Mouse (Mus musculus) spleen, postnatal 4 days (tissue): ENCODE measurements around the gene Nnat.

ENCODE experiments used
- DNase-seq, 2 experiments: peaks; one replicate each; pipeline ENCODE4 v3.0.0; 2022; ENCODE audit warnings: low spot score in 2 of 2

The Nnat gene

DNA sequence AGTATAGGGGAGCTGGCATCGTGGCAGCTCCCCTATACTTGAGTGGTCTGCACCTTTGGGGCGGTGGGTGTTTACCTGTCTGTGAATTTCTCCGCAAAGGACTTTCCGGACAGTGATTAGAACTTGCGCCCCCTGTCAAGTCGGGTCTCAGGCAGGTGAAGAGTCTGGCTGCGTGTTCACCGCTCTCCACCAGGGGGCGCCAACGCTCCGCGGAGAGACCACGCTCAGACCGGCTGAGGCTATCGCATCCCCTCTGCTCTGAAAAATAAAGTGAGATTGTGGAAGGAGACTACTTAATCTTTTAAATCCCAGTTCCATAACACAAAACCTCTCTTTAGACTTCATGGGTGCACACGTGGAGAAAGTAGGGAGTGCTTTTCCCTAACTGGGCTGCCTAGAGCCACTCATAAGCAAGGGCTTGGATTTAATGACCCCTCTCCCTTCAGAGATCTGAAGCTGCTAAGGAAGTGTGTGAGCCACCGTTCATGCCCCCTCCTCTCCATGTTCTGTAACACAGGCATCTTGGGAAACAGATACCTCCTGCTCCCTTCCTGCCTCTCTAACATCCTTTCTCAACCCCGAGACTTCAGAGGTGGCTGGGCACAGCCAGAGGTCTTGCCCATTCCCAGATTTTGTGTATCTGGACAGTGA is 45.3 kb downstream of the Nnat start:
- DNase-seq = peak; percentile 69 to 93

DNA sequence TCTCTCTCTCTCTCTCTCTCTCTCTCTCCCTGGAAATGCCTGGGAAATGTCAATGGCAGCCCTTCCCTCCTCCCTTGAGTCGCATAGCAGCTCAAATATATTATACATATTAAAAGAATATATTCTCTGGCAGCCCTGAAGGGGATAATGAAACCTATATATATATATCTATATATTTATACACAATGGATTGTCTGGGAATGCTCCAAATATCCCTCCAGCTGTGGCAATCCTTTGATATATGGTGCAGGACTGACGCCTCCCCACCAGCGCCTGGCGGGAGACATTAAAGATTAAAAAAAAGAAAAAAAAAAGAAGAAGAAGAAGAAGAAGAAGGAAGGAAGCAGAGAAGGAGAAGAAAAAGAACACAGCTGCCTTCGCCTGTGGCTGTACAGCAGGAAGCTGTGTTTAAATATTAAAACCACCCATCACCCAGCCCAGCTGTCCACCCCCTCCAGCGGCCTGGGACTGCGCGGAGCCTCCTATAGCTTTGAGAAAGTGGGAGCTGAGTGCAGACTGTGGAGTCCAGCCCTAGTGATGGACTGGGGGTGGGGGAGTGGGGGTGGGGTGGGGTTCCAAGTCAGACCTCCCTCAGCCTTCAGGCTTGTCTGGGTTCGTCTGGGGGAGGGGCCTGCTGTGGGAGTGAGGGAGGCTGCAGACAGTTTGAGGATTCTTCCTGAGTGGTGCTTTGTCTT is 47.8 kb downstream of the Nnat start:
- DNase-seq = no peak

DNA sequence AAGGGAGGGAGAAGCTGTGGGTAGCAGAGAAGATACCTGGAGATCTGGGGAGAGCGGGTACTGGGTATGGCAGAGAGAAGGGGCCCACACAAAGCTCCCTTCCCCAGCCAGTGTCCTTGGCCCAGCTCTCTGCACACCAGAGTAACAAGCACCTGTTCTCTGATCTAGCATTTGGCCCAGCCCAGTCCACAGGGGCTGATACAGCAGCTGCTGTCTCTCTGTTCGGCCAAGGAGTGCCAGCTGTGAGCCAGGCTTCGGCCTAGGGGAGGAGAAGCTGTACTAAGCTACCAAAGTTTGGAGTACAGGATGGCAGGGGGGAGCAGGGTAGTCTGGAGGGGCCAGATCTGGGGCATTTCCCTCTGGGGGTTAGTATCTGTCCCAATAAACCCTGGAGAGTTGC is 51.9 kb downstream of the Nnat start:
- no peak for DNase-seq
